Mouse (Mus musculus) thymus, postnatal 25 days (tissue): ENCODE measurements around the gene Zbtb8a.

ENCODE experiments used
- DNase-seq: peaks from one replicate; pipeline ENCODE4 v3.0.0; 2022

The Zbtb8a gene

DNA sequence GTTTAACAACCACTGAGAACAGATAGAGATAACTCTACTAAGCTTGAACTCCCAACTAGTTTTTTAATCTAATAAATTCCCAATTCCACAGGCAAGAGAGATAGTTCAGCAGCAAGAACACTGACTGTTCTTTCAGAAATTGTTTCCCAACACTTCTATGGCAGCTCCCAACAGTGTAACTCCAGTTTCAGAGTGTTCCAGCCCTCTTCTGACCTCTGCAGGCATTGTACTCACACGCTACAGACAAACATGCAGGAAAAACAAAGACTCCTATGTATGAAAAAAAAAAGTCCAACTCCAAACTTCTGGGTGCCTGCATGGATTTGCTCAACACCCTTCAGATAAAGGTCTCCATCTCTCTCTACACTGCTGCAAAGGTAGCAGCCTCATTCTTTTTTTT is 45.1 kb downstream of the Zbtb8a start:
- no peak for DNase-seq

DNA sequence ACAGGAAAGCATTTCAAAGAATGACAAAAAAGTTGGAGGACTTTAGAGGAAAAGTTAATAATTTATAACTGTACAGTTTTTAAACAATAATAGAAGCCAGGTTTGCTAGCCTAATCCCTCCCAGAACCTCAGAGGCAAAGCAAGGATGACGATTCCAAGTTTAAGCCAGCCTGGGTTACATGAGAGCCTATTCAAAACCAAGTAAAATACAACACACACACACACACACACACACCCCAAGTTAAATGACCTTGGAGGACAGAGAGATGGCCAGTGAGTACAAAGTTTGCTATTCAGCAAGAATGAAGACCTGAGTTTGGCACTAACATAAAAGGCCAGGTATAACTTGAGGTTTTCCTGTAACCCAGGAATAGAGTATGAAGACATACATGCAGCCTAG is 51.7 kb downstream of the Zbtb8a start:
- DNase-seq = no peak

DNA sequence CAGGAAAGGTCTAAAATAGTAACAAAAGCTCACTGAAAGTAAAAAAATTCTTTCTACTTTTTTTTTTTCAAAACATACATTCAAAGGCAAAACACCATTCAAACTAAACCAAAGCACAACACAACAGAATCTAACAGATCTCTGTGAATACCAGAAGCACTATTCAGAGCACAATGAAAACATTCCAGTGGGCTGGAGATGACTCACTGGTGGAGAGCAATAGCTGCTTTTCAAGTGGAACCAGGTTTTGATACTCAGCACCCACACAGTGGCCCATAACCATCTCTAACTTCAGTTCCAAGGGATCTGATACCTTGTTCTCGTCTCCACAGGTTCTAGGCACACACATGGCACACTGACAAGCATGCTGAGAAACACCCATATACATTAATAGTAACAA is 53.2 kb downstream of the Zbtb8a start:
- no peak for DNase-seq

DNA sequence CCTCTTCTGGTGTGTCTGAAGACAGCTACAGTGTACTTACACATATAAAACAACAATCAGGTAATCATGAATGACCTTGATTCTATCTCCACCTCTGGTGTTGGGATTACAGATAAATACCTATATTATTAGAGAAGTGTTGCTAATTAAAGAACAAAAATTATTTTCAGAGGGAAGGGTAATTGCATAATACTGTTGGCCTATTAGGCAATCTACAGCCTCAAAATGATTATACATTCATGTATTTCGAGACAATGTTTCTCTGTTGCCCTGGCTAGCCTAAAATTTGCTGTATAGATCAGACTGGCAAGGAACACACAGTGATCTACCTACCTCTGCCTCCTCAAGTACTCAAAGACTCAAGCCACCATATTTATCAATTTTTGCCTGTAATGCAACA is 54.4 kb downstream of the Zbtb8a start:
- DNase-seq = no peak

DNA sequence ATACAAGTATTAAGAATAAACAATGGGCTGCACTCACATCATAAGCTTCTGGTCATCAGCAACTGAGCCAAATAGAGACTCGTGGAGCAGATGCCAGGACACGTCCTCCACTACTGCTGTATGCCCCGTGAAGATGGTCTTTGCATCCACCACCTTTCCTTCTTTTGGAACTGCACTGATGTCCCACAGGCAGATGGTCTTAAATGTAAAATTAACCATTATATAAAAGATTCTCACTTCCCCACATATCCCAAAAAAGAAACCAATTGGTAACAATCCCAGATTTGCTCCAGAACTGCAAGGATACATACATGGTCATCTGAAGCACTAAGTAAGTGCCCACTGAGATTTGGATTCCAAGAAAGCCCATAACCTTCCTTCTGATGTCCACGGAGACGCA is 55.9 kb downstream of the Zbtb8a start:
- no peak for DNase-seq

DNA sequence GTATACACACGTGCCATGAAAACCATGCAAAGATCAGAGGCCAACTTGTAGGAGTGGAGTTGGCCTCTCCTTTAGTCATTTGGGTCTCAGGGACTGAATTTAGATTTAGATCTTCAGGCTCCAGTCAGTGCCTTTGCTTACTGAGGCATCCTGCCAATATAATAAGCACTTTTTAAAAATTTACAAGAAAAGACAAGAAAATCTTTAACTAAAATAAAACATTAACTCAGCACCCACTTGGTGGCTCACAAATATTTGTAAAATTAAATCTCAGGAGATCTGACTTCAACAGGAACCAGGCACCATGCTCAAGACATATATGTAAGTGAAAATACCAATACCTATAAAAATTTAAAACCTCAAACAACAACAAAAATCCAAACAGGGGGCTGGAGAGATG is 57.0 kb downstream of the Zbtb8a start:
- DNase-seq = no peak

DNA sequence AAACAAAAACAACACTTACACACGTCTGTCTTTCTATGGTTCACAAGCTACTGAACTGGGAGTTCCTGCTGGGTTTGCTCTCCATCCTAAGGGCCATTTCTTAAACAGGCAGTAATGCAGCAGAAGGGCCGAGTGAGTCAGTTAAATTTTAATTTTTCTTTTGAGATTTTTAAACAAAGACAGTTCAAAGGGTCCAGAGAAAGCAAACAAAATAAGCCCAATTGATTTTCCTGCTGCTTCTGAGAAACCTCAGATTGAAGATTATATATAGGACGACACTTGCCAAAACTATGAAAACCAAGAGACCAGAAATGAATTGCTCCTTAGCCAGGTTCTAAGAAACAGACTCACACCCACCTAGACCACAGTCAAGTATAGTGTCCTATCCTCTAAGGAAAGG is 64.0 kb downstream of the Zbtb8a start:
- no peak for DNase-seq

DNA sequence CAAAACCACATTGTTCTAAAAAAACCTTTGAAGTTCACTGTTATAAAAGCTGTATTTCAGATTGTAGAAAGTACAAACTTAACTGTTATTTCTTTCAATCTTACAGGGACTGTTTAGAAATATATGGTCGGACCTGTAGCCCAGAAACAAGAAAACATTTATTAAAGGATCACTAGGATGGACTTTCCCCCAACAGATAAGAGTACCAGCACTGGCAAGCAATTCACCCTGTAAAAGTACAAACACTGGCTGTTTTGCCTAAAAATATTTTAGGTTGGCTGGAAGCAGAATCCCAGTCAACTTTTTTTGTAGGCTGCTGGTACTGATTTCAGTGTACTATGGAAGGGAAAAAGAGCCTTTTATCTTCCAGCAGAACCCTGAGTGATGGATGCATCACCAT is 70.0 kb downstream of the Zbtb8a start:
- DNase-seq = no peak

DNA sequence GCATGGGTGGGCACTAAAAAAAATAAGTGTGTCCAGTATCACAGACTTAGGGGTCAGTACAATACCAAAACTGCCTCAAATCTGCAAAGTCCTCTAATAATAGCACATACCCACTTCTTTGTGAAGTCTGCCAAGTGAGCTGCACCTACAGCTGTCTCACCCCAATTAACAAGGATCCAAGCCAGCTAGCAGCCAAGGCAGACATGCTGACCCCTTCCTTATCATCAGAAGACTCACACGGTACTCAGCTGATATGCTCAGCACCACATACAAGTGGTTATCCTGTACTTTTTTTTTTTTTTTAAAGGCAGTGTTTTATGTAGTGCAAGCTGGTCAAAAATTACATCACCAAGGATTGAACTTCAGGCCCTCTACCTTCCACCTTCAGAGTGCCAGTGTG is 73.6 kb downstream of the Zbtb8a start:
- DNase-seq = no peak

DNA sequence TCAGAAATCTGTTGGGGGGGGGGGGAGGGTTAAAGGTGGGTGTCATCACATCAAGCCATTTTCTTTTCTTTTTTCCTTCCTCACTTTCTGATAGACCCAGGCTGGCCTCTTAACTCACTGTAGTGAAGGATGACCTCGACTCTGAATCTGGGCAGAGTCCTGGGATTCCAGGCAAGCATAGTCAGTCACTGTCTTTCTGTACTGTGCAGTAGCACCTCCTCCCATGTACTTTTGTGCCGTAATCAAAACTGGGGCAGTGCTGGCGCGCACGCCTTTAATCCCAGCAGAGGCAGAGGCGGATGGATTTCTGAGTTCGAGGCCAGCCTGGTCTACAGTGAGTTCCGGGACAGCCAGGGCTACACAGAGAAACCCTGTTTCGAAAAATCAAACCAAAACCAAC is 74.1 kb downstream of the Zbtb8a start:
- DNase-seq = no peak
